Mouse (Mus musculus) forebrain, embryonic 13.5 days (tissue): Measurements from ENCODE around the gene Gm3727. TPM values are rescaled to one million over a fixed set of nuclear protein-coding genes. Genes with fewer than 3 reads are reported as not detected.
"Not testable (repeated sequence)": the region's sequence is repeated elsewhere in the genome, so short reads cannot be mapped to it uniquely, and the experiment has no call there.

ENCODE experiments used
- ATAC-seq: fragments of 200-750 bp; cut with Nextera tagmentation; 2 replicates; pipeline ENCODE4 v1.8.0; 2017
- H3K27ac ChIP-seq: fragments of 300-500 bp; sonication (generic); 2 replicates; pipeline ENCODE4 v1.5.1; 2015; ENCODE audit warnings: inconsistent platforms, mild to moderate bottlenecking, moderate library complexity
- H3K27me3 ChIP-seq: fragments of 300-500 bp; sonication (generic); 2 replicates; pipeline ENCODE4 v1.6.1; 2015; ENCODE audit warnings: mild to moderate bottlenecking, inconsistent platforms
- H3K36me3 ChIP-seq: fragments of 300-500 bp; sonication (generic); 2 replicates; pipeline ENCODE4 v1.6.1; 2015; ENCODE audit warnings: mild to moderate bottlenecking, inconsistent platforms; ENCODE audit not compliant: poor library complexity, severe bottlenecking
- H3K4me1 ChIP-seq: fragments of 300-500 bp; sonication (generic); 2 replicates; pipeline ENCODE4 v1.6.1; 2015; ENCODE audit warnings: inconsistent platforms
- H3K4me2 ChIP-seq: fragments of 300-500 bp; sonication (generic); 2 replicates; pipeline ENCODE4 v1.6.1; 2015; ENCODE audit warnings: inconsistent platforms, mild to moderate bottlenecking, moderate library complexity
- H3K4me3 ChIP-seq: fragments of 300-500 bp; sonication (generic); 2 replicates; pipeline ENCODE4 v1.5.1; 2015; ENCODE audit warnings: mild to moderate bottlenecking, inconsistent platforms
- H3K9ac ChIP-seq: fragments of 300-500 bp; sonication (generic); 2 replicates; pipeline ENCODE4 v1.6.1; 2015; ENCODE audit warnings: mild to moderate bottlenecking, inconsistent platforms
- H3K9me3 ChIP-seq: fragments of 300-500 bp; sonication (generic); replicated peaks from 2 replicates; pipeline ENCODE4 v1.6.1; 2016; ENCODE audit warnings: inconsistent platforms
- WGBS: fragments of 180-500 bp; shearing (Covaris S2); methylation state at CpG from one replicate; pipeline ENCODE4 v1.1.7; 2015; 5-methylcytosine and 5-hydroxymethylcytosine counted together
- polyA plus RNA-seq: library from polyadenylated mRNA; unstranded; fragments of >200 nt; fragmentation: Nextera tagmentation; extraction: Ambion mirVana; gene quantifications from 2 replicates; pipeline ENCODE4 v1.2.1, GENCODE M21; 2015

The Gm3727 gene
- polyA plus RNA-seq: not detected in 2 replicates

DNA sequence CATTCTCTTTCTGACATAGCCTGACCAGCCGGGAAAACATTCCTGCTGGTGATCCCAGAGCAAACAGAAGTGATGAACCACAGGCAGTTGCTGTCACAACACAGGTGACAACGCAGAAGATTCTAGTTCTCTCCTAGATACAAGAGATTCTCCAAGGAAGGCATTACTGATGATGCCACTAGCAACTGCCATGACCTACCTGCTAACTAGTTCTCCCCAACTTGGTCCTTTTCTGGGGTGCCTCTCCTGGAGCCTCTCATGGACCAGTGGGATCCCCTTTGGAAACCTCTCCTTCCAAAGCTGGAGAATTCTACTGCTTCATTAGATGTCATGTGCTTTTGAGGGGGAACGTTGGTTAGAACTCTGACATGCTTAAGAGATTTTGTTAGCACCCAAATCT lies at the start of gene Gm3727:
Gene Gm3727 (minus strand): TSS at position 101 of the 400 bp plus-strand sequence.
- WGBS: 81% methylated on average over 3 of the region's 3 CpGs
- not testable (repeated sequence) for H3K4me1 ChIP-seq, H3K4me2 ChIP-seq, H3K36me3 ChIP-seq, H3K9ac ChIP-seq, ATAC-seq, H3K4me3 ChIP-seq, H3K9me3 ChIP-seq, H3K27me3 ChIP-seq, H3K27ac ChIP-seq

DNA sequence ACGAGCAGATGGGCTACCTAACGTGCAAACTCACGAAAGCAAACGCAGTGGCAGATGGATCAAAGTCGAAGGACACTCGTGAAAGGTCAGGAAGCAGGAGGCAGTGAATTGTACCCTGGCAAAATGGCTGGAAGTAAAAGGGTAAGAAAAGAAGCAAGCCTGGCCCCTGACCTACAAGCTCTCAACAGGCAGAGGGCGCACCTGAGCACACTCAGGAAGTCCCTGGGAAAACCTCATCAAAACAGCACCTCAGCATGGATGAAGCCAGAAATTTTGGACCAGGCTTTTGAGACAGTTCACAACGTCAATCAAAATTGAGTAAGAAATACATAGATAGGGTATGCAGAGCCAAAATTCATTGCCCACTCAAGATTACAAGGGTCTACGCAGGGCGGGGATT lies 21.0 kb downstream of the Gm3727 start:
- 5% methylated on average over 8 of the region's 10 CpGs for WGBS
- not testable (repeated sequence) for ATAC-seq

More for the DNA sequence above, 21.0 kb downstream of the Gm3727 start:
- not testable (repeated sequence) for H3K9ac ChIP-seq, H3K36me3 ChIP-seq, H3K27me3 ChIP-seq, H3K9me3 ChIP-seq, H3K4me3 ChIP-seq, H3K27ac ChIP-seq, H3K4me2 ChIP-seq, H3K4me1 ChIP-seq

Other genes with a start within 250 kb of the Gm3727 start
- 2.0 and 2.4 TPM in 2 replicates for gene Gm10406, start 237.3 kb downstream of the Gm3727 start, polyA plus RNA-seq
- gene Gm3685, start 219.7 kb downstream of the Gm3727 start, polyA plus RNA-seq: not detected in 2 replicates
- 4.0 and 4.5 TPM in 2 replicates for gene Gm3696, start 164.1 kb downstream of the Gm3727 start, polyA plus RNA-seq
- not detected in 2 replicates for gene Gm6676, start 139.3 kb downstream of the Gm3727 start, polyA plus RNA-seq
- 4.9 and 5.5 TPM in 2 replicates for gene Gm3512, start 90.2 kb downstream of the Gm3727 start, polyA plus RNA-seq
- not detected in 2 replicates for gene Gm16434, start 70.2 kb downstream of the Gm3727 start, polyA plus RNA-seq
- 3.8 and 3.9 TPM in 2 replicates for gene Gm3739, start 50.3 kb upstream of the Gm3727 start, polyA plus RNA-seq
- not detected in 2 replicates for gene Gm5797, start 67.7 kb upstream of the Gm3727 start, polyA plus RNA-seq
- gene Gm8374, start 100.4 kb upstream of the Gm3727 start, polyA plus RNA-seq: not detected in 2 replicates
- not detected in 2 replicates for gene Gm3755, start 186.2 kb upstream of the Gm3727 start, polyA plus RNA-seq
- gene Gm3752, start 219.0 kb upstream of the Gm3727 start, polyA plus RNA-seq: 4.6 and 7.4 TPM in 2 replicates